Mouse (Mus musculus) ZHBTc4 (cell line): ENCODE results near the gene Fcho2.

ENCODE experiments used
- DNase-seq: peaks from one replicate; pipeline ENCODE4 v3.0.0-alpha.2; 2011; ENCODE audit warnings: low read depth, low spot score

Gene Fcho2

GRCm38 (mm10) chr13:98710655-98711054 lies 104.6 kb downstream of the Fcho2 start:
- no peak for DNase-seq

- no peak for DNase-seq
Measured at GRCm38 (mm10) chr13:98710236-98710635, 105.0 kb downstream of the Fcho2 start.

GRCm38 (mm10) chr13:98705501-98705900 lies 109.7 kb downstream of the Fcho2 start:
- DNase-seq, result no peak

DNA sequence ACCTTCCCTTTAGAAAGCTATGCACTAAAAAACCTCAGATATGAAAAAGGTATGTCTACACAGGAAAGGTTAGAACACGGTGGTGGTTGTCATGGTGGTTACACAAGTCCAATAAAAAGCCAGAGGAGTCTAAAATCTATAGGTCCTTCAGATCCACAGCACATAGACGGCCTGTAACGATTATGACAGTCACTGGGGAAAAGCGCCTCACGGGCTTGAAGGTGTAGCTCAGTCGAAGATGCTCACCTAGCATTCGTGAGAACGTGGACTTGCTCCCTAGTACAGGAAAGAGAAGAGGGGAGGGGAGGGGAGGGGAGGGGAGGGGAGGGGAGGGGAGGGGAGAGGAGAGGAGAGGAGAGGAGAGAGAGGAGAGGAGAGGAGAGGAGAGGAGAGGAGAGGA lies 111.5 kb downstream of the Fcho2 start:
- no peak for DNase-seq

- no peak for DNase-seq
Measured at GRCm38 (mm10) chr13:98702361-98702760, 112.9 kb downstream of the Fcho2 start.

GRCm38 (mm10) chr13:98701309-98701675 lies 114.0 kb downstream of the Fcho2 start:
- no peak for DNase-seq

DNA sequence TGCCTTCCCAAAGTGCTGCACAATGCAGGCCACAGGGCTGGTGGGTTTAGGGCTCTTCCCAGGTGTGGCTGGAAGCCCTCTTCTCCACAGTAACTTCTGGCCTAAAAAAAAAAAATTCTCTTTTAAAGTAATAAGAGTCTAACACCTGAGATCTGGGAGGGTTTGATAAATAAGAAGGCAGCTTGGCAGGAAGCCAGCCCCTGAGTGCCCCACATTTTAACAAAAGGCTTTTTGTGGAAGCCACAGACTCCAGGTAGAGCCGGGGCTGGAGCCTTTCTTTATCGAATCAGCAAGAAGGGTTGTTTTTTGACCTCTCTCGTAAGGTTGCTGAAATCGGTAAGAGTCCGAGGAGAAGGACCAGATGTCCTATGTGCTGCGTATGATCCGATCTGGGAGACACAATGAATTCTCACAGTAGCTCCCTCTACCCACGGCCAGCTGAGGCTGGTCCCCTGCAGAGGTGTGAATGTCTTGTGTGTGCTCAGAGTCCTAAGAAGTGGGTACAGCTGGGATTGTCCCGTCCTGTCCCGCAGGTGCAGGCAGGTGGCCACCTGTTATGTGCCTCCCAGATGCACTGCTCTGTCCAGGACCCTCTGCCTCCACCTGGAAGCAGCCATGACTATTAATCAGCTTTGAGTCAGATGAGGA lies 114.5 kb downstream of the Fcho2 start:
- no peak for DNase-seq

DNA sequence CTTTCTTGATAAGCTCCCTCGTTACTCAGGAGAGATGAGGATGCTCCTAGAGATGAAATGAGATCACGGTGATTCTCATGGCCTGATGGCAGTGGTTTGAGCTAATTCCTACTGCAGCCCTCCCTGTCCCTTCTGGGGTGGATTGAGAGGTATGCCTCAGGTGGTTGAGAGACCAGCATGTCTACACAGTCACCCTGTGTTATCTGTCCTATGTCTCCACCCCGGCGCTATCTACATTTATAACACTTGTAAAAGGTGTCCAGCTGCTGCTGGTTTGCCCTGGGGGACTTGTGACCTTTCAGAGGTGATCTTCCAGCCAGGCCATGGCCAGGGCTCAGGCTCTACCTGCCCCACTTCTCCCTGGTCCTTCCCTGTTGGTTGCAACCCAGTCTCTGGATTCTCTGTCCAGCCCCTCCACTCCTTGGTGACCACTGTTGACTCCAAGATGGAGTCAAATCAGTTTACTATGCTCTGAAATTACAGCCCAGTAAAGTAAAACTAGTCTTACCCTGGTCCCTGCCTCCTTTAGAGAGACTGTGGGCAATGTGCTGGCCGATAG lies 115.2 kb downstream of the Fcho2 start:
- DNase-seq, result no peak

DNA sequence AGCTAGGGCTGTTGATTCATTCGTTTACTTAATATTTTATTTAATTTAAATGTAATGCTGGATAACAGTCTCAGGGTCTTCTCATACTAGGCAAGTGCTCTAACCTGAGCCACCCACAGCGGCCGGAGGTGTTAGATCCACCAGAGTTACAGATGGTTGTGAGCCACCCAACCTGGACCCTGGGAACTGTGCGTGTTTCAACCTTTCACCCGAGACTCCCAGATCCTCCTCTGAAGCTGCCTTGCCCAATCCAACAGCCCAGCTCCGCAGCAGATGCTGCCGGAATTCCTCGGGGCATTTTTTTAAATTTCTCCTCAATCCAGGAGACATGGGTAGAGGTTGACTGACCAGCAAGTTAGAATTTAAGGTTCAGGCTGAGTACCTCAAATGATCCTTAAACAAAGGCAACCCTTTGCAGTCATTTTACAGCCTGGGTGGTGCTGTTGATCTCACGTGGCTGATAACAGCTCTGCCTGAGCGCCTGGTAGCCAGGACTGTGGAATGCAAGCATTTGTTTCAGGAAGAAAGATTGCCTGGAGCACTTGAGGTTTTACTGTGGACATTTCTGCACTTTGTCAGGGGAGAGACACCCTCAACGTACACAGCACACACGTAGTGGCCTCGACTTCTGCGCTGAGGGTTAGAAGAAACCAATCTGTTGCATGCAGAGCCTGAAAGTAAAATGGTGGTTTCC lies 116.1 kb downstream of the Fcho2 start:
- DNase-seq, result peak; percentile 30

DNA sequence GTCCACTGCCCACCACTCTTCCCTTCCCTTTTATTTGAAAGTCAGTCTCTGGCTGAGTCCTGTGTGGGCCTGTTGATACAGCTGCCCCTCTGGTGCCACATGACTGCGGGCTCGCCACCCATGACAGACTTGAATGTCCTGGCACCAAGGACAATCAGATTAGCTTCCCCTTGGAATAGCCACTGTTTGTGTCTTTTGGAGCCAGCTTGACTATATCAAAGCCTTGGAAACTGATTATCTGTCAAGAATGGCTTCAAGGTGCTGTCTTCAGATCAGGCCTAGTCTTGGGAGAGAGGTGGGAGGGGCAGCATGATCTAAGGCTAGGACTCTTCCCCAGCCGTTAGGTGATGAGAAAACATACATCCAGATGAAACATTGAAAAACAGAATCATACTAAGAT lies 118.5 kb downstream of the Fcho2 start:
- DNase-seq, result no peak

DNA sequence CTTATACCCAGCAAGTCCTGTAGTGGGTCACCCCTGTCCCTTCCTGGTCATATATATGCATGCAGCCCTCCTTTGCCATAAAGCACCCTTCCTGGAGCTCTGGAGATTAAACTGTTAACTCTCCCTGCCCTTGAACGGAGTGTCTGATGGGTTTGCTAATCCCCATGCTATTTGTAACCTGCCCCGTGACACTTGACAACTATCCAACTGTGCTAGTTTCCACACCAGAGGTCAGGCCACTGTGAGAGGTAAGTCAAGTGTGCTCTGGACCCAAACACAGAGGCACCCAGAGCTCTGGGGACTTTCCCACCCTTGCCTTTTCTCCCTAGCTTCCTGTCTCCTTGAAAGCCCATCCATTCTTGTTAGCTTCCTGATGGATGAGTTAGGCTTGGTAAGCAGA lies 119.7 kb downstream of the Fcho2 start:
- peak; percentile 10 for DNase-seq

GRCm38 (mm10) chr13:98694773-98695314 lies 120.4 kb downstream of the Fcho2 start, which contains the start of gene Tmem171:
Tmem171 (minus strand) TSS chr13:98694834.
- peak; percentile 20 for DNase-seq

DNA sequence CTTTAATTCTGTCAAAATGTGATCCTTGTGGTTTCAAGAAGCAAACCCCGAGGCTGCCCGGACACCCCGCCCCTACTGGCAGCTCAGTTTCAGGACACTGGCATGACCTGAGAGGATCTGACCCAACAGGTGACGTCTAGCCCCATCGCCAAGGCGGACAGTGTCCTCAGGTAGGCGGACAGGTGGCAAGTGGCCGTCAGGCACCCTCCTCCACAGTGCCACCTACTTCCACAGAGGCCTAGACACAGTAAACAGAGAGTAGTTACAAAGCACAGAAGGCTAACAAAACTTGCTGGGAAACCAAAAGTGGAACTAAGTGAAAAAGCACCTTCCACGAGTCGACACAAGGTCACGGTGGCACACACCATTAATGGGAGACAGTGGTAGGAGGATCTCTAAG lies 121.9 kb downstream of the Fcho2 start:
- no peak for DNase-seq

DNA sequence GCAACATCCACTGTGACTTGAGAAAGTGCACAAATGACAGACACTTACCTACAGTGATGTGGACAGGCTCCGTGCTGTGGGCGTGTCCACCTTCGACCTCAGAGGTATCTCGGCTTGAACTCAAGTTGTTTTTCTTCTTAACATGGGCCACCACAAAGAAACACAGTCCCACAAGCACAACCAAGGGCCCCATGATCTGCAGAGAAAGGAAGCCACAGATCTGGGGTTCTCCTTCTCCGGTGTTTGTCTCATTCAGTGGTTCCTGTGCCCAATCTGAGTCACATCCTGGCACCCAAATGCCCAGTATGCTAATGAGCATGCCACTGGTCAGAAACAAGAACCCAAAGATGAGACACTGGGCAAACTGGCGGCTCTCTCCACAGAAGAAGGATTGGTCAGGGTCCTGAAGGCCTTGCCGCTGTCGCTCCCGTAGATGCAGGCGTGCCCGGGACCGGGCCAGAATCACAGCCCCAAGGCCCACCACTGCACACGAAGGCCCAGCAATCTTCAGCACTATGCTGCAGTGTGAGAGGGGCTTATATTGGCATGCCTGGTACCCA lies 123.2 kb downstream of the Fcho2 start:
- no peak for DNase-seq

GRCm38 (mm10) chr13:98690886-98691285 lies 124.4 kb downstream of the Fcho2 start:
- DNase-seq, result no peak

DNA sequence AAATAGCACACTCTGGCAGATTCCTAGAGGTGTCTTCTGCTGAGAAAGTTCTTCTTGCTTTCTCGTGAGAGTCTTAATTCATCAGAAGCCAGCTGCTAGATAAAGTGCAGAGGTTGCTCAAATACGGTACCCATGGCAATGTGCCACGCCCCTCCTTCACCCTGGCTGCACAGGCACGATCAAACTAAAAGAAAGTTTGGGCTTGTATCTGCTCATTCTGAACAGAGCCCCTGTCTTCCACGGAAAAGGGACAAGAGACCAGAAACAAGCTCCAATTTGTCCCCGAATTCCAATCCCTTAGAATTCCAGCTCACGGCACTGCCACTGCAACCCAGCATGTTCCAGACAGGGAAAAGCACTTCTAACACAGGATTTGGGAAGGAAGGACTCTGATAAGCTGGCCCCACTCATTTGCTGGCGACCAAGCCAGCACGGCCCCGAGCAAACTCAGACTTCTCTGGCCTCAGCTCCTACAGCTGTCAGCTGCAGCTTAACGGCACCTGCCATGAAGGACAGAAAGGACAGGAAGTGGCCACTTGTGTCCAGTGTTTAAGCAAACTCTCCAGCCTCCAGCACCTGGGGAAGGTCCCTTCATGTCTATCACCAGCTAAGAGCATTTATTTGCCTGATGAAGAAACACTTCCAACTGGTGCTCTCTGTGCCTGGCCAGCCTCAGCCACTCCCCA lies 125.5 kb downstream of the Fcho2 start:
- DNase-seq, result no peak

GRCm38 (mm10) chr13:98687931-98688330 lies 127.3 kb downstream of the Fcho2 start:
- no peak for DNase-seq

- DNase-seq, result no peak
Measured at GRCm38 (mm10) chr13:98684144-98684900, 130.9 kb downstream of the Fcho2 start.

DNA sequence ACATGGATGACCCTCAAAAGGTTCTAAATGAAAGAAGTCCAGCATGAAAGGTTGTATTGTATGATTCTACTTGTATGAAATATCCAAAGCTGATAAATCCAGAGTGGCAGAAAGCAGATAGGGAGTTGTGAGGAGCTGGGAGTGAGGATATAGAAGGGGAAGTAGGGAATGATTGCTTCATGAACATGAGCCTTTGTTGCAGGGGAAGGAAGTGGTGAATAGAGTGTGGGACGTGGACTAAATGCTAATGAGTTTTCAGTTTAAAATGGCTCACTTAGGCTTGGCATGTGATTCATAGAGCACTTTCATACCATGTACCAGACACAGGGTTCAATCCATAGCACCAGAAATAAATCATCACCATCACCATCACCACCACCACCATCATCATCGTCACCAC lies 131.8 kb downstream of the Fcho2 start:
- no peak for DNase-seq

DNA sequence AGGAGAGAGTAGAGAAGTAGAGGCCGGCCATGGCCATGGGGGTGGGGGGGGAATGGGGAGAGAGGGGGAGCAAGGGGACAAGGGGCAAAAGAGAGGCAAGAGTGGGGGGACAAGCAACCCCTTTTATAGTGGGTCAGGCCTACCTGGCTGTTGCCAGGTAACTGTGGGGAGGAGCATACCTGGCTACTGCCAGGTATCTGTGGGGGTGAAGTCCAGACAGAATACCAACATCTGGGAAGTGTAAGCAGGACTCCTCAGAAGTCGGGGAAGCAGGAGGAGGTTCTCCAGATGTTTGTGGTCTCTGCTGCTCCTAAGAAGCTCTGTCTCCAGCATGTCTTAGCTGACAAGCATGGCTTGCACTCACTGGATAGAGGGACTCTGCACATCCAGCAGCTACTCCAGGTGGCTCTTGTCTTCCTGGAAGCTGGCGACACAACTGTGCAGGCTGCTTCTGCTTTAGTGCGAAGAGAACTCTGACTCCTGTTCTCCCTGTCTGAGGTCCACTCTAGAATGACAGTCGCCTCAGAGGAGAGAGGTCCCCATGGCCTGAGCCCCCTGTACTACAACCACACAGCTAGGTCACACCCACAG lies 134.7 kb downstream of the Fcho2 start:
- DNase-seq, result no peak

GRCm38 (mm10) chr13:98679631-98680041 lies 135.6 kb downstream of the Fcho2 start:
- peak; percentile 34 for DNase-seq
